In genomic region chr6:42398998-42399397, GRCm38 (mm10) we compare ENCODE assay signal across 50 mouse cellular contexts. TPM values are rescaled to one million over a fixed set of nuclear protein-coding genes. Genes with fewer than 3 reads are reported as not detected.
"Had no signal": no experiment of that assay in that cellular context is flagged by ENCODE, and none has a peak within 500 bp of the region (broad histone marks: within the 10 kb centered on the region; RNA-seq: fewer than 3 reads in every experiment).

No protein-coding gene starts in this region.

- DNase-seq: heart, postnatal 10 days; heart, postnatal 14 days; heart, postnatal 36 days; heart, postnatal 4 days; kidney, adult 11 months; kidney, adult 18-20 months; kidney, adult 2 months; kidney, adult 8-10 months; kidney, adult 9 months; kidney, postnatal 10 days; kidney, postnatal 14 days; kidney, postnatal 25 days; kidney, postnatal 36 days; kidney, postnatal 4 days; layer of hippocampus, adult 9-11 months; layer of hippocampus, postnatal 36 days had no signal

RNA-seq across cellular contexts. Expression of gene Tas2r143, which starts 1.0 kb away (rescaled TPM):
- total RNA-seq: heart, postnatal 10 days; heart, postnatal 14 days; heart, postnatal 36 days; hematopoietic stem cell, adult 5-6 weeks; hindbrain, postnatal 0 days; layer of hippocampus, adult 18-20 months; layer of hippocampus, adult 2 months; layer of hippocampus, adult 8-10 months; layer of hippocampus, postnatal 14 days; layer of hippocampus, postnatal 25 days; left cerebral cortex, adult 18-20 months; left cerebral cortex, adult 2 months; left cerebral cortex, adult 8-10 months had no signal
- polyA plus RNA-seq: heart, embryonic 13.5 days; heart, embryonic 14.5 days; heart, embryonic 15.5 days; heart, embryonic 16.5 days; heart, postnatal 0 days; hindbrain, embryonic 10.5 days; hindbrain, embryonic 11.5 days; hindbrain, embryonic 12.5 days; hindbrain, embryonic 13.5 days; hindbrain, embryonic 14.5 days; hindbrain, embryonic 15.5 days; hindbrain, embryonic 16.5 days; hindbrain, postnatal 0 days; inflammation-experienced regulatory T-cells, adult 6 months; intestine, embryonic 14.5 days; intestine, embryonic 15.5 days; intestine, embryonic 16.5 days; intestine, postnatal 0 days; kidney, adult 2 months; kidney, embryonic 14.5 days; kidney, embryonic 15.5 days; kidney, embryonic 16.5 days; kidney, postnatal 0 days had no signal

RNA-seq across cellular contexts. Expression of gene Tas2r135, which starts 6.2 kb away (rescaled TPM):
- total RNA-seq: heart, postnatal 25 days; hematopoietic stem cell, adult 5-6 weeks; hindbrain, postnatal 0 days; layer of hippocampus, adult 18-20 months; layer of hippocampus, adult 2 months; layer of hippocampus, postnatal 25 days; layer of hippocampus, postnatal 36 days; left cerebral cortex, adult 18-20 months; left cerebral cortex, adult 2 months; left cerebral cortex, adult 8-10 months had no signal
- polyA plus RNA-seq: heart, embryonic 13.5 days; heart, embryonic 14.5 days; heart, embryonic 15.5 days; heart, embryonic 16.5 days; heart, postnatal 0 days; hindbrain, embryonic 10.5 days; hindbrain, embryonic 12.5 days; hindbrain, embryonic 13.5 days; hindbrain, embryonic 14.5 days; hindbrain, embryonic 15.5 days; hindbrain, embryonic 16.5 days; hindbrain, postnatal 0 days; inflammation-experienced regulatory T-cells, adult 6 months; intestine, embryonic 15.5 days; intestine, embryonic 16.5 days; intestine, postnatal 0 days; kidney, adult 2 months; kidney, embryonic 14.5 days; kidney, embryonic 15.5 days; kidney, embryonic 16.5 days; kidney, postnatal 0 days; large intestine, adult 2 months had no signal

RNA-seq across cellular contexts. Expression of gene Epha1, which starts 25.9 kb away (rescaled TPM):
- total RNA-seq: layer of hippocampus, adult 2 months had no signal

RNA-seq across cellular contexts. Expression of gene Tas2r126, which starts 35.3 kb away (rescaled TPM):
- total RNA-seq: heart, postnatal 10 days; heart, postnatal 14 days; heart, postnatal 25 days; heart, postnatal 4 days; hematopoietic stem cell, adult 5-6 weeks; hindbrain, postnatal 0 days; layer of hippocampus, adult 18-20 months; layer of hippocampus, adult 2 months; layer of hippocampus, adult 8-10 months; layer of hippocampus, postnatal 10 days; layer of hippocampus, postnatal 14 days; layer of hippocampus, postnatal 25 days; layer of hippocampus, postnatal 36 days; left cerebral cortex, adult 18-20 months; left cerebral cortex, adult 2 months; left cerebral cortex, adult 8-10 months had no signal
- polyA plus RNA-seq: heart, embryonic 13.5 days; heart, embryonic 14.5 days; heart, embryonic 15.5 days; heart, embryonic 16.5 days; heart, postnatal 0 days; hindbrain, embryonic 10.5 days; hindbrain, embryonic 11.5 days; hindbrain, embryonic 12.5 days; hindbrain, embryonic 13.5 days; hindbrain, embryonic 14.5 days; hindbrain, embryonic 15.5 days; hindbrain, embryonic 16.5 days; hindbrain, postnatal 0 days; inflammation-experienced regulatory T-cells, adult 6 months; intestine, embryonic 14.5 days; intestine, embryonic 15.5 days; intestine, embryonic 16.5 days; intestine, postnatal 0 days; kidney, adult 2 months; kidney, embryonic 14.5 days; kidney, embryonic 15.5 days; kidney, embryonic 16.5 days; kidney, postnatal 0 days; large intestine, adult 2 months had no signal
